Mouse (Mus musculus) Muller cell, postnatal 12 days (primary cell): ENCODE results near the gene Gm7030.
A peak's percentile ranks its signal among the peaks of the same experiment; 100 is the strongest.
"Not testable (repeated sequence)": the region's sequence is repeated elsewhere in the genome, so short reads cannot be mapped to it uniquely, and the experiment has no call there.

Experiments
- DNase-seq: peaks from one replicate; pipeline ENCODE4 v3.0.0-alpha.2; 2015; ENCODE audit errors: inconsistent ontology term

Gene Gm7030

DNA sequence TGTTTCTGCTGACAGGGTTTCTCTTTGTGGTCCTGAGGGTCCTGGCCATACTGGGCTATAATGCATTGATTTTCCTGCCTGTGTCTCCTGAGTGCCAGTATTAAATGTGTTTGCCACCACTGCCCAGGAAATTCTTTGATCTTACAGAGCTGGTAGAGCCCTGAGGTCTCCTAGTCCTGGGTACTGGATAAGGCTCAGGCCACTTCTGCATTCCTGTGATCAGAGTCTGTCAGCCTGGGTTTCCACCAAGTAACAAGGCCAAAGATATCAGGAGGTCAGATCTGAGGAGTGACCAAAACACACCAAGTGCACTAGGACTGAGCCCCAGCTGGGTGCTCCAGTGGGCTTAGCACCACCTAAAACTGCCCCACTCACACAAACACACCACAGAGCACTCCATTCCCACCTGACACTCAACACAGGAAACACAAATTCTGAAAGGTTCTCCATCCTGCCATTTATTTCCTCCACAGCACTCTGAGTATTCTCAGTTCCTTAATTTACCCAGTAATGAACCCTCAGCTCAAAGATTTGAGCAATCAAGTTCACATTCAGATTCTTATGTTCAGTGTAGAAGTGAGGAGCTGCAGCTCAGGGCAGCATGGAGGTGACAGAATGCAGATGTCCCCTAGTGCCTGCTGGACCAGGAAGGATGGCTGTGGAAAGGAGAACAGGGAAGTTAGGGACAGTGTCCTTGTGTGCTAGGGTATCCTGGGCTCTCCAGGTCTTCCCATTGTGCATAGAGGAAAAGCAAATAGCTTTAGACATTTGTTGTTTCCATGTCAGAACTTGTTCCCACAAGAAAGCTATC lies 6.4 kb upstream of the Gm7030 start:
- DNase-seq: not testable (repeated sequence)

- no peak for DNase-seq
Observed at GRCm38 (mm10) chr17:36131516-36132265, 2.5 kb upstream of the Gm7030 start.

DNA sequence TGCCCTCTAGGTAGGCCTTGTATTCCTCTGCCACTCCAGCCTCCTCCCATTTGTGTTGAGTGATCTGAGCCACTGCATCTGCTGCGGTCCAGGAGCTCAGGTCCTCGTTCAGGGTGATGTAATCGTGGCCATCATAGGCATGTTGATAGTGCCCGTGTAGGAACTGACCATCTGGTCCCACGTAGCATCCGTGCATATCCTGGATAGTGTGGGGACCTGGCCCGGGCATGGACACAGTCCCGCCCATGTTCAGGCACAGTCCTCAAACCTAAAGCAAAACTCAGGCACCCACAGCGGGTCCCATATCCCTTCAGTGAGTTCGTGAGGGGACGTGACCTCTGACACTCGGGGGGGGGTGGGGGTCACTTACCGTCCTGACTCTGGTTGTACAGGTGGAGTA lies 700 bp downstream of the Gm7030 start:
- DNase-seq: not testable (repeated sequence)

DNA sequence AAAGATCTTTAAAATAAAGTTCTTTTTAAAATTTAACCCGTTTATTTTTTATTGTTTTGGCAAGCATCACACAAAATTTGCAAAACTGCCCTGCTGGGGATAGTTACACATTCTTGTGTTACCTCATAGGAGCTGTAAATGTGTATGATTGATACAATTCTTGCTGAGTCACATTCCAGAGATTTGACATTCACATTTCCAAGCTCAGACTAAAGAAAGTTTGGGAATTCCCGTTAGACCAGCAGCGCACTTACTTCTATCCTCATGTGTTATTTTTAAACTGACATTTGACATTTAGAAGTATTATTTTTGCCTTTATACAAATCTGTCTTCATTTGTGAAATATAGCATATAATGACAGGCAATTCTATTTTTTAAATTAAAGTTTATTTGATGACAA lies 5.1 kb downstream of the Gm7030 start:
- DNase-seq: not testable (repeated sequence)

- peak; percentile 89 for DNase-seq
Observed at GRCm38 (mm10) chr17:36121352-36122020, 7.7 kb downstream of the Gm7030 start, which contains the start of gene Gm19684. Gene Gm19684, plus strand, starts transcription at chr17:36121678.

- DNase-seq: not testable (repeated sequence)
Observed at GRCm38 (mm10) chr17:36120839-36121238, 8.4 kb downstream of the Gm7030 start.

DNA sequence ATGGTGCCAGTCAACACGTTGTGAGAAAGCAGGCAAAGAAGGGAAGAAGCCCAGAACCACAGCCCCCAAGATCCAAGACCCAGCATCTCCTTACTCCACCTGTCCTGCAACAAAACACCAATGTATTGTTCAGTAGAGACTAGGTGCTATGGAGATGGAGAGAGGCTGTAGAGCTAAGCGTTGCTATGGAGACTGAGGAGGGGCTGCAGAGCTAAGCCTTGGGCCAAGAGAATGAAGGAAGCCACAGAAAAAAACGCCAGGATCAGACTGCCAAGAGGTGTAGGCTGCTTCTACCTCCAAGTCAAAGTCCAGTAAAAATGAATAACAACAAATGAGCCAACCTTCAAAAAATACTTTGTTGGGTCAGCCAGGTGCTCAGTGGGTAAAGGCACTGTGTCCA lies 12.7 kb downstream of the Gm7030 start:
- DNase-seq: not testable (repeated sequence)

- DNase-seq: peak; percentile 12
Observed at GRCm38 (mm10) chr17:36113979-36114593, 15.1 kb downstream of the Gm7030 start.

DNA sequence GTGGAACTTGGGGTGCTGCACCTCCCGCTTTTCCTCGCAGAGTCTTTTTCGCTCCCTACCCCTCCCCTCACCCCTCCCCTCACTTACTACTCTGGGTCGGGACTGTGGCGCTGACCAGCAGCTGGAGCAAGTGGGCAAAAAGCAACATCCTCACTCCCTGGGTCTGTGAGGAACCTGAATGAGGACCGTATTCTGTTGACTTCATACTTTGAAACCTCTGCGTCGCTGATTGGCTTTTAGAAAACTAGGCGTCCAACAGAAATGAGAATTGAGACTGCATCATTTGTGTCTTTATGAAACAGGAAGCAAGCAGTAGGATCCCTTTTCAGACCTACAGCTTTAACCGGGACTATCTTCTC lies 17.7 kb downstream of the Gm7030 start:
- peak; percentile 47 for DNase-seq

DNA sequence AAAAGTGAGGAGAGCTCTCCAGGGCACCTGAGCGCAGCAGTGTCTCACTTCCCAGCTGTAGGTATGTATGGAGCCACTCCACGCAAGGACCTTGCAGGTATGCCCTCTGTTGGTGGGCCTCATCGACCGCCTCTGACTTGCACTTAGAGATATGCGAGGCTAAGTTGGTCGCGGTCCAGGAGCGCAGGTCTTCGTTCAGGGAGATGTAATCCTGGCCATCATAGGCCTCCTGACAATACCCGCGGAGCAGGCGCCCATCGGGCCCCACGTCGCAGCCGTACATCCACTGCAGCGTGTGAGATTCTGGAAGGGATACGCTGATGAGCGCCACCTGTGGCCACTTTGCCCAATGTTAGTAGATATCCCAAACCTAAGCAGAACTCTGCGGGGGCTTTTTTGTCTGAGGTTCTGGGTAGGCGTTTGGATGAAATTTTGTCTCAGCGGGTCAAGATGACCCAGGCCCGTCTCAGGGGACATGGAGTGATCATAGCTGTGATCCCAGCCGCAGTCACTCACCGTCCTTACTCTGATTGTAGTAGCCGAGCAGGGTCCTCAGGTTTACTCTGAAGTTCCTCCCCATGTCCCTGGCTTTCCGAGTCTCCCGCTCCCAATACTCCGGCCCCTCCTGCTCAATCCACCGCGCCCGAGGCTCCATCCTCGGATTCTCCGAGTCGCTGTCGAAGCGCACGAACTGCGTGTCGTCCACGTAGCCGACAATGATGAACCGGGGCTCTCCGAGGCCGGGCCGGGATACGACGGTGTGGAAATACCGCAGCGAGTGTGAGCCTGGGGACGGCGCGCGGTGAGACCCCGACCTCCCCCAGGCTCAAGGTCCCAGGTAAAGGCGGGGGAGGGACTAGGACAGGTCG lies 18.4 kb downstream of the Gm7030 start:
- not testable (repeated sequence) for DNase-seq

- DNase-seq: not testable (repeated sequence)
Observed at GRCm38 (mm10) chr17:36110129-36110528, 19.1 kb downstream of the Gm7030 start.

DNA sequence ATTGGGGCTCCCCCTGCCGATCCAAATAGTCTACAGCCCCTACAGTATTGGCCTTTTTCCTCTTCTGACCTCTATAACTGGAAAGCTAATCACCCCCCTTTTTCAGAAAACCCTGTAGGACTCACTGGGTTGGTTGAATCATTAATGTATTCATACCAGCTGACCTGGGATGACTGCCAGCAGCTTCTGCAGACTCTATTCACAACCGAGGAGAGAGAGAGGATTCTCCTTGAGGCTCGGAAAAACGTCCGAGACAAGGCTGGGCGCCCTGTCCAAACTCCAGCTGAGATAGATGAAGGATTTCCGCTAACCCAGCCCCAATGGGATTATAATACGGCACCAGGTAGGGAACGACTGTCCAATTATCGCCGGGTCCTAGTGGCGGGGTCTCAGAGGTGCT lies 27.1 kb downstream of the Gm7030 start:
- not testable (repeated sequence) for DNase-seq

GRCm38 (mm10) chr17:36099603-36100002 lies 29.6 kb downstream of the Gm7030 start:
- DNase-seq: not testable (repeated sequence)

- no peak for DNase-seq
Observed at GRCm38 (mm10) chr17:36093936-36094335, 35.3 kb downstream of the Gm7030 start.

GRCm38 (mm10) chr17:36092520-36092919 lies 36.7 kb downstream of the Gm7030 start:
- not testable (repeated sequence) for DNase-seq

GRCm38 (mm10) chr17:36091933-36092332 lies 37.3 kb downstream of the Gm7030 start:
- not testable (repeated sequence) for DNase-seq

DNA sequence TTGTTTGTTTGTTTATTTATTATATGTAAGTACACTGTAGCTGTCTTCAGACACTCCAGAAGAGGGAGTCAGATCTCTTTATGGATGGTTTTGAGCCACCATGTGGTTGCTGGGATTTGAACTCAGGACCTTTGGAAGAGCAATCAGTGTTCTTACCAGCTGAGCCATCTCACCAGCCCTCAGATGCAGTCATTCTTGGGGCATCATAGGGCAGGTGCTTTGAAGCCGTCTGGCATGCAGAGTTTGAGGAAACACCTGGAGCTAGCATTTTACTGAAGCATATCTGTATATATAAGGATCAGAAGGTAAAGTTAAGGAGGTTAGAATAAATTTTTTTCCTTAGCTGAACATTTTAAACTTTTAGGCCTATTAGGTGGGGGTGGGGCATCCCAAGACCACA lies 43.2 kb downstream of the Gm7030 start:
- not testable (repeated sequence) for DNase-seq

- no peak for DNase-seq
Observed at GRCm38 (mm10) chr17:36083870-36084451, 45.3 kb downstream of the Gm7030 start.

DNA sequence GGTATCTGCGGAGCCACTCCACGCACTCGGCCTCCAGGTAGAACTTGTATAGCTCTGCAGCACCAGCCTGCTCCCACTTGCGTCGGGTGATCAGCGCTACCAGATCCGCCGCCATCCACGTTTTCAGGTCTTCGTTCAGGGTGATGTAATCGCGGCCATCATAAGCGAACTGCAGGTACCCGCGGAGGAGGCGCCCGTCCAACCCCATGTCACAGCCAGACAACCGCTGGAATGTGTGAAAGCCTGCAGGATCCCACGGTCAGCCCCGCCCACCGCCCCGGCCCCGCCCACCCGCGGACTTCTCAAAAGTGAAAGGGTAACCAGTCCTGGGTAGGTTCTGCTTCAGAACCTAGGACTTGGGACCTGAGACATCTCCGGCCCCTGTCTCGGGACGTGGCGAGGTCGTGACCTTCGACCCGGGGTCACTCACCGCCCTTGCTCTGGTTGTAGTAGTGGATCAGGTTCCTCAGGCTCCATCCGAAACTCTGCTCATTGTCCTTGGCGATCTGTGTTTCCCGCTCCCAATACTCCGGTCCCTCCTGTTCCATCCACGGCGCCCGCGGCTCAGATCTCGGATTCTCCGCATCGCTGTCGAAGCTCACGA lies 45.9 kb downstream of the Gm7030 start:
- DNase-seq: peak; percentile 80
